Mouse (Mus musculus): ENCODE results near the gene Coq5. TPM values are rescaled to one million over a fixed set of nuclear protein-coding genes. Genes with fewer than 3 reads are reported as not detected.
A peak's percentile ranks its signal among the peaks of the same experiment; 100 is the strongest.

The Coq5 gene
- 52.8 and 56.1 TPM in 2 replicates for polyA plus RNA-seq (2015; fragmentation: Nextera tagmentation; extraction: Ambion mirVana)

- Histone ChIP-seq H3K9ac (ENCODE audit: low read depth, low read length) (peak within 1 kb of the TSS; percentile 88), H3K4me1 (ENCODE audit: control insufficient read depth, insufficient read depth, low read length) (peaks cover 4% of the 10 kb centered on the region), H3K27me3 (ENCODE audit: control insufficient read depth, insufficient read depth, low read depth, low read length) (no peaks in the 10 kb centered on the region), H3K4me2 (ENCODE audit: low read length) (peak within 1 kb of the TSS; percentile 80), H3K27ac (ENCODE audit: low read length) (peak within 1 kb of the TSS; percentile 62), H3K36me3 (ENCODE audit: control insufficient read depth, insufficient read depth, low read length) (peaks cover 4% of the 10 kb centered on the region; the same call in 1 of the 2 replicates), H3K4me3 (ENCODE audit: low read depth, low read length) (peak within 1 kb of the TSS; percentile 75), H3K9me3 (replicated peaks; ENCODE audit: control insufficient read depth, low read length, poor library complexity, severe bottlenecking) (no peaks in the 10 kb centered on the region)
- WGBS, result 4% methylated on average over 37 of the region's 45 CpGs
- ATAC-seq, result peak; percentile 91
Observed at GRCm38 (mm10) chr5:115279226-115280049, at the start of gene Coq5. Gene Coq5 (plus strand): TSS chr5:115279666.

DNA sequence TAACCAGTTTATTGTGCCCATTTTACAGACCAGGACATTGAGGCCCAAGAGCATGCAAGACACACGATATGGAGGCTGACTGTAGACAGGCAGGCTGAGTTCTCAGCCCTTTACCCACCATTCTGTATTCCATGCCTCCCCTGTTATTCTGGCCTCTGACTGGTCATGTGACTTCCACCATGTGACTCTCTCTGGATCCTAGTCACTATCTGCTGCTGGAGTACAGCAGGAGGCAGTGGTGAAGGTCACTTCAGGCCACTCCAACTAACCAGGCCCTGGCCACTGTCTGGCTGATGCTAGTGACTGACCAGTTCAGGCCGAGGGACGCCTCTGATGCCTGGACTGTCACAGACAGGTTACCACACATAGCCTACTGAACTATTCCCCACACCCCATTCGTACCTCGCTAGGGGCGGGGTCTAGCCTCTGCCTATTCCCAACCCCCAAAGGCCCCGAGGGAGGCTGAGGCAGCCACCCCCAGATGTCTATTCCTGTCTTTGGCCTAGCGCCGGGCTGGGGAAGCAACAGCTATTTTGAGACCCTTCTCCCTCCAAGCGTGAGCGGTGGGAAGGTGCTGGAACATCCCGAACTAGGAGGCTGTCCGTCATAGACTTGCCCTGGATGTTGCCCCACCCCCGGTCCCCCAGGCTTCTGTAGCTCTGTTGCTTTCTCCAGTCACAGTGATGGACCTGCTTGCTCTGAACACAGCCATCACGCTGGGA lies 48.5 kb upstream of the Coq5 start:
- ATAC-seq, result no peak
- Histone ChIP-seq H3K36me3 (ENCODE audit: control insufficient read depth, insufficient read depth, low read length) (no peaks in the 10 kb centered on the region), H3K9ac (ENCODE audit: low read depth, low read length) (no peak overlapping the region), H3K4me3 (ENCODE audit: low read depth, low read length) (no peak overlapping the region), H3K4me1 (ENCODE audit: control insufficient read depth, insufficient read depth, low read length) (peaks cover 3% of the 10 kb centered on the region; the same call in 1 of the 2 replicates), H3K9me3 (replicated peaks; ENCODE audit: control insufficient read depth, low read length, poor library complexity, severe bottlenecking) (no peaks in the 10 kb centered on the region), H3K27ac (ENCODE audit: low read length) (no peak overlapping the region), H3K27me3 (ENCODE audit: control insufficient read depth, insufficient read depth, low read depth, low read length) (0 out of 2 replicates have a peak, but pooled peaks cover 3% of the 10 kb centered on the region), H3K4me2 (ENCODE audit: low read length) (no peak overlapping the region)
- 53% methylated on average over 15 of the region's 15 CpGs for WGBS

DNA sequence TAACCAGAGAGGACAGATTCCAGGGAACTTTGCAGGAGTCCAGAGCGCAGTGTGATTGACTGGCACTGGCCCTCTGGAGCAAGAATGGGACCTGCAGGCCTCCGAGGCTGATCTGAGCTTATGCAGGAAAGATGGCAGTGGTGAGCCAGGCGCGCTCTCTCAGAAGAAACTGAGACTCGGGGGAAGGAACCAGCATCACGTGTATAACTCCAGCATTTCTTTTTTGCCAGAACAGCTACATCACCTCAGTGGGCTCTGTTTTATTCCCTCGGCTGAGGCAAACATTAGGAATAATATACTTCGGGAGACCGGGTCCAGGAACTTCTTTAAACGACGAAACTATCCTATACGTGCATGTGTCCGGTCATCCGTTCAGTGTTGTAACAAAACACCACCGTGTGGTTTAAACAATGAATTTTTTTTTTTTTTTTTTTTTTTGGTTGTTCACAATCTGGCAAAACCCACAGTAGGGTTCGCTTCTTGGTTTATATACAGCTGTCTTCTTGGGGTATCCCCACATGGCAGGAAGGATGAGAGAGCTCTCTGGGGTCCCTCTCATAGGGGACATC lies 47.8 kb upstream of the Coq5 start:
- no peak for ATAC-seq
- H3K4me3 ChIP-seq (ENCODE audit: low read depth, low read length), result no peak overlapping the region
- H3K4me2 ChIP-seq (ENCODE audit: low read length), result 0 out of 2 replicates have a peak overlapping the region, but pooled peaks have one; percentile 15
- no peak overlapping the region for H3K9ac ChIP-seq (ENCODE audit: low read depth, low read length)
- peaks cover 7% of the 10 kb centered on the region; the same call in 1 of the 2 replicates for H3K4me1 ChIP-seq (ENCODE audit: control insufficient read depth, insufficient read depth, low read length)
- H3K27me3 ChIP-seq (ENCODE audit: control insufficient read depth, insufficient read depth, low read depth, low read length), result 0 out of 2 replicates have a peak, but pooled peaks cover 3% of the 10 kb centered on the region
- H3K9me3 ChIP-seq (replicated peaks; ENCODE audit: control insufficient read depth, low read length, poor library complexity, severe bottlenecking), result no peaks in the 10 kb centered on the region
- H3K27ac ChIP-seq (ENCODE audit: low read length), result no peak overlapping the region
- H3K36me3 ChIP-seq (ENCODE audit: control insufficient read depth, insufficient read depth, low read length), result no peaks in the 10 kb centered on the region
- WGBS, result 40% methylated on average over 16 of the region's 16 CpGs

GRCm38 (mm10) chr5:115232516-115232915 lies 47.0 kb upstream of the Coq5 start:
- Histone ChIP-seq H3K27me3 (ENCODE audit: control insufficient read depth, insufficient read depth, low read depth, low read length) (0 out of 2 replicates have a peak, but pooled peaks cover 3% of the 10 kb centered on the region), H3K9me3 (replicated peaks; ENCODE audit: control insufficient read depth, low read length, poor library complexity, severe bottlenecking) (no peaks in the 10 kb centered on the region), H3K9ac (ENCODE audit: low read depth, low read length) (no peak overlapping the region), H3K4me1 (ENCODE audit: control insufficient read depth, insufficient read depth, low read length) (peaks cover 9% of the 10 kb centered on the region; the same call in 1 of the 2 replicates), H3K36me3 (ENCODE audit: control insufficient read depth, insufficient read depth, low read length) (no peaks in the 10 kb centered on the region), H3K4me3 (ENCODE audit: low read depth, low read length) (no peak overlapping the region), H3K27ac (ENCODE audit: low read length) (no peak overlapping the region), H3K4me2 (ENCODE audit: low read length) (no peak overlapping the region)
- 76% methylated on average over 6 of the region's 6 CpGs for WGBS
- no peak for ATAC-seq

DNA sequence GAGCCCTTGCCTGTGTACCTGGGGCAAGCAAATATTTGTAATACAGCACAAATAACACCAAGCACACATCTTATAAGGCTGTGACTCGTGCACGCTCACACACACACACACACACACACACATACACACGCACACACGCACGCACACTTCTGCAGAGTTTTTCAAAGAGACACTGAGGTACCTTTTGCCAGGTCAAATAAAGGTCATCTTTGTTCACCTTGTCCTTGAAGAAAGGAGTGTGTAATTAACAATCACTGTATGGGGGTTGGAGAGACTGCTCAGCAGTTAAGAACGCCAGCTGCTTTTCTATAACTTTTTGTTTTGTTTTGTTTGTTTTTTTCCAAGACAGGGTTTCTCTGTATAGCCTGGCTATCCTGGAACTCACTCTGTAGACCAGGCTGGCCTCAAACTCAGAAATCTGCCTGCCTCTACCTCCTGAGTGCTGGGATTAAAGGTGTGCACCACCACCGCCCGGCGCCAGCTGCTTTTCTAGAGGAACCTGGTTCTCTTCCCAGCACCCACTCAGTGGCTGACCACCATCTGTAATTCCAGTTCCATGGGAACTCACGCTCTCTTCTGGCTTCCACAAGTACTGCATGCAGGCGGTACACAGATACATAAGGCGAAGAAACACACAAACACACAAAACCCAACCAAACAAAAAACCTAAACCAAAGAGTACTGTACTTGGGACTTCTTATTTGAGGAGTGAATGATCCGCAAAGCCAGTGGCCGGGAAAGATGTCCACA lies 46.3 kb upstream of the Coq5 start:
- H3K4me3 ChIP-seq (ENCODE audit: low read depth, low read length), result no peak overlapping the region
- ATAC-seq, result no peak
- H3K9me3 ChIP-seq (replicated peaks; ENCODE audit: control insufficient read depth, low read length, poor library complexity, severe bottlenecking), result no peaks in the 10 kb centered on the region
- 90% methylated on average over 14 of the region's 14 CpGs for WGBS
- H3K27me3 ChIP-seq (ENCODE audit: control insufficient read depth, insufficient read depth, low read depth, low read length), result 0 out of 2 replicates have a peak, but pooled peaks cover 3% of the 10 kb centered on the region
- H3K4me2 ChIP-seq (ENCODE audit: low read length), result no peak overlapping the region
- H3K9ac ChIP-seq (ENCODE audit: low read depth, low read length), result no peak overlapping the region
- H3K27ac ChIP-seq (ENCODE audit: low read length), result no peak overlapping the region
- no peaks in the 10 kb centered on the region for H3K36me3 ChIP-seq (ENCODE audit: control insufficient read depth, insufficient read depth, low read length)
- peaks cover 9% of the 10 kb centered on the region; the same call in 1 of the 2 replicates for H3K4me1 ChIP-seq (ENCODE audit: control insufficient read depth, insufficient read depth, low read length)

DNA sequence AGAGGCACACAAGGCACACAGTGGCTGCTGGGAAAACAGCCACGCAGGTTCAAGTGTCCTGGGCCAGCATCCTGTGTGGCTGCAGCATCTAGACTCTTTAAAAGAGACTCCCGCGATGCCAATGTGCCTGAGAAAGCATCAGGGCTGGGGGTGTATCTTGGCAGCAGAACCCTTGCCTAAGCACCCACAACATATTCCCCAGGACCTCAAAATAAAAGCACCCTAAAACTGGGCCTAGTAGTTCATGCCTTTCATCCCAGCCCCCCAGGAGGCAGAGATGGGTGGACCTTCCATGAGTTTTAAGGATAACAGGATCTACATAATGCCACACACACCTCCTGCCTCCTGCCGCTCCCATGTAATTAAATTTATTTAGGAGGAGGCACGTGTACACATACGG lies 44.9 kb upstream of the Coq5 start:
- no peaks in the 10 kb centered on the region for H3K9me3 ChIP-seq (replicated peaks; ENCODE audit: control insufficient read depth, low read length, poor library complexity, severe bottlenecking)
- H3K36me3 ChIP-seq (ENCODE audit: control insufficient read depth, insufficient read depth, low read length), result no peaks in the 10 kb centered on the region
- no peak overlapping the region for H3K9ac ChIP-seq (ENCODE audit: low read depth, low read length)
- 0 out of 2 replicates have a peak, but pooled peaks cover 1% of the 10 kb centered on the region for H3K27me3 ChIP-seq (ENCODE audit: control insufficient read depth, insufficient read depth, low read depth, low read length)
- H3K27ac ChIP-seq (ENCODE audit: low read length), result no peak overlapping the region
- H3K4me2 ChIP-seq (ENCODE audit: low read length), result no peak overlapping the region
- H3K4me1 ChIP-seq (ENCODE audit: control insufficient read depth, insufficient read depth, low read length), result peaks cover 16% of the 10 kb centered on the region; the same call in 1 of the 2 replicates
- no peak overlapping the region for H3K4me3 ChIP-seq (ENCODE audit: low read depth, low read length)
- ATAC-seq, result no peak
- 48% methylated on average over 6 of the region's 6 CpGs for WGBS

DNA sequence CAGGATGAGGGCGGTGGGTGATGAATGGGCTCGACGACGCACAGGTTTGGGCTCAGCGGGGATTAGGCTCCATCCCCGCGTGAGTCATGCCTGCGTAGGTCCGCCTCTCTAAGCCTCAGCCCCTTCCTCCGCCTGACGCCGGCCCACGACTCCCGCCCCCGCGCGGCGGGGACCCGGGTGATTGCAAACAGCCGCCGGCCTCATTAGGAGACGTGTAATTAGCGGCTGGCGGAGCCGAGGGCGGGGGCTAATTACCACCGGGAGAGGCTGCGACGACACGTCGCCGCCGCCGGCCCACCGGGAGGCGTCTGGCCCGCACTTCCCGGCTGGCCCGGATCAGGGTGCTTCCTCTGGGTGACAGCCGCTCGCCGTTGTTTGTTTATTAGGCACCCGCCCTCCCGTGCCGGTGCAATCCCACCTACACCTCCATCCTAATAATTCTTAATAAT lies 44.1 kb upstream of the Coq5 start:
- Histone ChIP-seq H3K36me3 (ENCODE audit: control insufficient read depth, insufficient read depth, low read length) (peaks cover 3% of the 10 kb centered on the region; the same call in 1 of the 2 replicates), H3K27me3 (ENCODE audit: control insufficient read depth, insufficient read depth, low read depth, low read length) (no peaks in the 10 kb centered on the region), H3K9me3 (replicated peaks; ENCODE audit: control insufficient read depth, low read length, poor library complexity, severe bottlenecking) (no peaks in the 10 kb centered on the region), H3K27ac (ENCODE audit: low read length) (peak overlapping the region; percentile 70), H3K9ac (ENCODE audit: low read depth, low read length) (peak overlapping the region; percentile 72), H3K4me2 (ENCODE audit: low read length) (peak overlapping the region; percentile 74), H3K4me1 (ENCODE audit: control insufficient read depth, insufficient read depth, low read length) (peaks cover 16% of the 10 kb centered on the region; the same call in 1 of the 2 replicates), H3K4me3 (ENCODE audit: low read depth, low read length) (peak overlapping the region; percentile 46)
- WGBS, result under 1% methylated on average over 45 of the region's 45 CpGs
- ATAC-seq, result peak; percentile 55

DNA sequence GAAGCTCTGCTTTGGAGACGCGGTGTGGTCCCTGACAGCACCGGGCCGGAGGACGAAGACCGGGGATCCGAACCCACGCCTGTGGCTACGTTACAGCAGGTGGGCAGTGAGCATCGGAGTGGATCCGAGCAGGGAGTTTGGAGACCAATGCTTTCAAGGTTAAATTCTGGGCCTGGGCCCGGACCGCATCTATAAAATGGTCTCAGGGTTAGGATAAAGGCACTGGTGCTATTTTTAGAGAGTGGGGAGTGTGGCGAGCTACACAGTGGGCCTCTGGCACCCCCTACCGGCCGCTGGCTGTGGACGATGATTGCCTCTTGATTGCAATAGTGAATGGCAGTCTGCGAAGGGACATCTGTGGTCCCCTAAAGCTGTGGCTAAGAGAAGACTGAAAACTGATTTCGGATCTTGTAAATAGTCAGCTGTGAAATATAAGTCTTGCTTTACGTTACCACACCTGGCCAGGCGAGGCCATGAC lies 43.6 kb upstream of the Coq5 start, which contains the start of gene Pop5:
Pop5 (plus strand) TSS at position 51 of the 478 bp plus-strand sequence.
- ATAC-seq, result peak; percentile 67
- H3K9ac ChIP-seq (ENCODE audit: low read depth, low read length), result peak within 1 kb of the TSS; percentile 72
- peaks cover 16% of the 10 kb centered on the region; the same call in 1 of the 2 replicates for H3K4me1 ChIP-seq (ENCODE audit: control insufficient read depth, insufficient read depth, low read length)
- H3K9me3 ChIP-seq (replicated peaks; ENCODE audit: control insufficient read depth, low read length, poor library complexity, severe bottlenecking), result no peaks in the 10 kb centered on the region
- H3K36me3 ChIP-seq (ENCODE audit: control insufficient read depth, insufficient read depth, low read length), result peaks cover 8% of the 10 kb centered on the region
- H3K27me3 ChIP-seq (ENCODE audit: control insufficient read depth, insufficient read depth, low read depth, low read length), result no peaks in the 10 kb centered on the region
- H3K4me2 ChIP-seq (ENCODE audit: low read length), result peak within 1 kb of the TSS; percentile 74
- WGBS, result 2% methylated on average over 21 of the region's 21 CpGs
- peak within 1 kb of the TSS; percentile 70 for H3K27ac ChIP-seq (ENCODE audit: low read length)
- H3K4me3 ChIP-seq (ENCODE audit: low read depth, low read length), result peak within 1 kb of the TSS; percentile 46

Data from midbrain, embryonic 16.5 days (tissue).